Mouse (Mus musculus): ENCODE measurements at regions not wholly inside any gene's neighbourhood (a gene's known extent, or its start where the extent isn't known, plus 50 kb on each side); places are given as distances from the start of the nearest gene placed in this dataset.
A peak's percentile ranks its signal among the peaks of the same experiment; 100 is the strongest.

- Histone ChIP-seq H3K9ac (ENCODE audit: control insufficient read depth, low read depth, low read length, poor library complexity, severe bottlenecking) (no peak overlapping the region), H3K9me3 (replicated peaks; ENCODE audit: insufficient read depth, low read length) (no peaks in the 10 kb centered on the region), H3K27me3 (ENCODE audit: control insufficient read depth in 1 of 2, insufficient read depth in 2 of 2, low read length in 2 of 2) (peaks cover 40 to 81% of the 10 kb centered on the region in 2 experiments), H3K36me3 (ENCODE audit: control insufficient read depth in 1 of 2, insufficient read depth in 2 of 2, low read length in 2 of 2) (peaks cover 0 to 2% of the 10 kb centered on the region in 2 experiments; a peak in 1 of 4 replicates), H3K4me3 (ENCODE audit: control insufficient read depth in 1 of 2, insufficient read depth in 1 of 2, low read depth in 2 of 2, low read length in 2 of 2) (peak overlapping the region in 1 of 2 experiments; percentile 8; a peak in 1 of 4 replicates), H3K4me1 (ENCODE audit: control insufficient read depth in 1 of 2, insufficient read depth in 2 of 2, low read length in 2 of 2) (no peaks in the 10 kb centered on the region), H3K79me2 (ENCODE audit: control insufficient read depth, insufficient read depth, low read length, poor library complexity) (no peaks in the 10 kb centered on the region), H3K27ac (ENCODE audit: control insufficient read depth, low read depth, low read length) (no peak overlapping the region)
- no peak for TF ChIP-seq GATA1 (IDR thresholded peaks at IDR 0.05; ENCODE audit: low read depth, low read length)
- TF ChIP-seq TBP (IDR thresholded peaks at IDR 0.05; ENCODE audit: low read depth, low read length), result no peak
- TF ChIP-seq POLR2A (IDR thresholded peaks at IDR 0.05; ENCODE audit: control insufficient read depth in 1 of 2, insufficient read depth in 1 of 2, low read depth in 1 of 2, low read length in 2 of 2, poor library complexity in 1 of 2), result no peak
- no peak for TF ChIP-seq RAD21 (IDR thresholded peaks at IDR 0.05; ENCODE audit: low read depth, low read length)
- TF ChIP-seq SIN3A (IDR thresholded peaks at IDR 0.05; ENCODE audit: low read length), result no peak
- no peak for TF ChIP-seq RCOR1 (IDR thresholded peaks at IDR 0.05; ENCODE audit: low read depth, low read length)
- no peak for TF ChIP-seq HCFC1 (IDR thresholded peaks at IDR 0.05; ENCODE audit: low read depth, low read length)
- TF ChIP-seq MYB (IDR thresholded peaks at IDR 0.05; ENCODE audit: low read depth, low read length), result no peak
- TF ChIP-seq NELFE (IDR thresholded peaks at IDR 0.05; ENCODE audit: low read depth, low read length), result no peak
- no peak for TF ChIP-seq USF1 (IDR thresholded peaks at IDR 0.05; ENCODE audit: low read depth, low read length)
- DNase-seq (ENCODE audit: low read depth, low spot score), result no peak
Observed at GRCm38 (mm10) chr14:115033375-115033969, 58.5 kb upstream of the Gpc5 start.

GRCm38 (mm10) chr14:115034718-115035437 is 57.1 kb upstream of the Gpc5 start:
- TF ChIP-seq ZNF384 (IDR thresholded peaks at IDR 0.05; ENCODE audit: low read depth, low read length) (no peak), ZKSCAN1 (IDR thresholded peaks at IDR 0.05; ENCODE audit: low read depth, low read length) (no peak), MYB (IDR thresholded peaks at IDR 0.05; ENCODE audit: low read depth, low read length) (no peak), JUND (IDR thresholded peaks at IDR 0.05; ENCODE audit: low read depth, low read length) (no peak), POLR2A (IDR thresholded peaks at IDR 0.05; ENCODE audit: control insufficient read depth in 1 of 2, insufficient read depth in 1 of 2, low read depth in 1 of 2, low read length in 2 of 2, poor library complexity in 1 of 2) (no peak), RCOR1 (IDR thresholded peaks at IDR 0.05; ENCODE audit: low read depth, low read length) (no peak), SIN3A (IDR thresholded peaks at IDR 0.05; ENCODE audit: low read length) (no peak), ZMIZ1 (IDR thresholded peaks at IDR 0.05; ENCODE audit: low read depth, low read length) (no peak), E2F4 (IDR thresholded peaks at IDR 0.05; ENCODE audit: borderline replicate concordance, low read depth, low read length) (no peak)
- H3K36me3 ChIP-seq (ENCODE audit: control insufficient read depth in 1 of 2, insufficient read depth in 2 of 2, low read length in 2 of 2), result peaks cover 0 to 6% of the 10 kb centered on the region in 2 experiments; a peak in 2 of 4 replicates
- H3K27ac ChIP-seq (ENCODE audit: control insufficient read depth, low read depth, low read length), result no peak overlapping the region
- peaks cover 39 to 74% of the 10 kb centered on the region in 2 experiments for H3K27me3 ChIP-seq (ENCODE audit: control insufficient read depth in 1 of 2, insufficient read depth in 2 of 2, low read length in 2 of 2)
- H3K9ac ChIP-seq (ENCODE audit: control insufficient read depth, low read depth, low read length, poor library complexity, severe bottlenecking), result no peak overlapping the region
- peaks cover under 1 to 6% of the 10 kb centered on the region in 2 experiments; a peak in 3 of 4 replicates for H3K4me1 ChIP-seq (ENCODE audit: control insufficient read depth in 1 of 2, insufficient read depth in 2 of 2, low read length in 2 of 2)
- H3K79me2 ChIP-seq (ENCODE audit: control insufficient read depth, insufficient read depth, low read length, poor library complexity), result no peaks in the 10 kb centered on the region; the same call in 1 of the 2 replicates
- no peak overlapping the region for H3K4me3 ChIP-seq (ENCODE audit: control insufficient read depth in 1 of 2, insufficient read depth in 1 of 2, low read depth in 2 of 2, low read length in 2 of 2)
- no peaks in the 10 kb centered on the region for H3K9me3 ChIP-seq (replicated peaks; ENCODE audit: insufficient read depth, low read length)
- DNase-seq (ENCODE audit: low read depth, low spot score), result no peak
